ENCODE assay signal across 23 mouse cellular contexts in the genomic region with DNA sequence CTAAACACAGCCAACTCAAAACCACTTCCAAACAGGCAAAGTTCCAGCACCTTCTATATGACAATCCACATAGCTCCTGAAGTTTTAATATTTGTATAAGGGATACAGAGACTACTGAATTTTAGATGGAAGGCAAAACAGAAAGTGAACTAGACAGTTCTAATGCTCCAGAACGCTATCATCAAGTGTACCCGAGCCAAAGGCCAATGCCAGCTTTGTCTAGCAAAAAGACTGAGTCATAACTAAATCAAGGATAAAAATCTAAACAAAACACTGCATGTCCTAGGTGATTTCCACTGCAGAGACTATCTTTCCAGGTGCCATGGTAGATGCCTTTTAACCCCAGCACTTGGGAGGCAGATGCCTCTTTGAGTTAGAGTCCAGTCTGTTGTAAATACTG.
DNase-seq lines count a peak whose midpoint lies in the region; ATAC-seq and TF ChIP-seq lines count a peak whose summit lies in the region.
"Had no signal": no experiment of that assay in that cellular context is flagged by ENCODE, and none has a peak within 500 bp of the region (broad histone marks: within the 10 kb centered on the region; RNA-seq: fewer than 3 reads in every experiment).

No protein-coding gene starts in this region.

- H3K9me3 ChIP-seq in neural tube, embryonic 15.5 days (replicated peaks) = no peaks in the 10 kb centered on the region
- H3K9me3 ChIP-seq in lung, postnatal 0 days (ENCODE audit: low read length) = no peaks in the 10 kb centered on the region
- H3K9me3 ChIP-seq: embryonic facial prominence, embryonic 15.5 days; heart, embryonic 13.5 days; hindbrain, embryonic 13.5 days; limb, embryonic 15.5 days; midbrain, embryonic 10.5 days had no signal

- WGBS in neural tube, embryonic 15.5 days = 86% methylated on average over 2 of the region's 2 CpGs
- WGBS in lung, postnatal 0 days = 69% methylated on average over 2 of the region's 2 CpGs

- peaks cover 13% of the 10 kb centered on the region for H3K4me1 ChIP-seq in neural tube, embryonic 15.5 days
- peaks cover 6% of the 10 kb centered on the region; the same call in 1 of the 2 replicates for H3K4me1 ChIP-seq in lung, postnatal 0 days (ENCODE audit: insufficient read depth, low read depth, low read length)
- H3K4me1 ChIP-seq: midbrain, embryonic 10.5 days had no signal

- H3K36me3 ChIP-seq in neural tube, embryonic 15.5 days = no peaks in the 10 kb centered on the region; the same call in 1 of the 2 replicates
- H3K36me3 ChIP-seq in lung, postnatal 0 days (ENCODE audit: insufficient read depth, low read length) = 0 out of 2 replicates have a peak, but pooled peaks cover 4% of the 10 kb centered on the region

- H3K27ac ChIP-seq in gastrocnemius, adult 2 months = peak overlapping the region; percentile 66
- no peak overlapping the region for H3K27ac ChIP-seq in neural tube, embryonic 15.5 days (replicated peaks)
- no peak overlapping the region for H3K27ac ChIP-seq in lung, postnatal 0 days (ENCODE audit: low read length)
- H3K27ac ChIP-seq: embryonic facial prominence, embryonic 15.5 days; heart, embryonic 13.5 days; hindbrain, embryonic 13.5 days; kidney, postnatal 0 days; limb, embryonic 15.5 days; midbrain, embryonic 10.5 days had no signal

- H3K27me3 ChIP-seq in neural tube, embryonic 15.5 days (replicated peaks) = no peaks in the 10 kb centered on the region
- H3K27me3 ChIP-seq in lung, postnatal 0 days (replicated peaks; ENCODE audit: insufficient read depth, low read length) = no peaks in the 10 kb centered on the region
- H3K27me3 ChIP-seq: embryonic facial prominence, embryonic 15.5 days; heart, embryonic 13.5 days; hindbrain, embryonic 13.5 days; limb, embryonic 15.5 days had no signal

- no peak for TF ChIP-seq CTCF in gastrocnemius, adult 2 months (IDR thresholded peaks at IDR 0.05)
- TF ChIP-seq CTCF in lung, postnatal 0 days (IDR thresholded peaks at IDR 0.05) = no peak

- intact Hi-C loops in gastrocnemius, adult 2 months (cut with DNase I) = loop anchor here (5.0 to 10.0 kb wide), 2 partner anchors 96 to 168 kb away; no protein-coding TSS in a partner anchor

- peak; percentile 17 for ATAC-seq in CD4-positive, CD25-positive, alpha-beta regulatory T cell, adult 4 months
- no peak for ATAC-seq in neural tube, embryonic 15.5 days (ENCODE audit: low FRiP score)
- ATAC-seq in lung, postnatal 0 days = no peak
- ATAC-seq: forebrain, postnatal 0 days; inflammation-experienced regulatory T-cells, adult 6 months; midbrain, embryonic 16.5 days had no signal

- H3K4me2 ChIP-seq in neural tube, embryonic 15.5 days = no peak overlapping the region
- H3K4me2 ChIP-seq in lung, postnatal 0 days (replicated peaks; ENCODE audit: low read depth, low read length) = no peak overlapping the region
- H3K4me2 ChIP-seq: embryonic facial prominence, embryonic 15.5 days; heart, embryonic 13.5 days; hindbrain, embryonic 13.5 days; limb, embryonic 15.5 days had no signal

- no peak overlapping the region for H3K4me3 ChIP-seq in gastrocnemius, adult 2 months
- H3K4me3 ChIP-seq in neural tube, embryonic 15.5 days (replicated peaks) = no peak overlapping the region
- no peak overlapping the region for H3K4me3 ChIP-seq in lung, postnatal 0 days (ENCODE audit: low read depth, low read length)
- H3K4me3 ChIP-seq: embryonic facial prominence, embryonic 15.5 days; heart, adult 2 months; heart, embryonic 13.5 days; hindbrain, embryonic 13.5 days; limb, embryonic 15.5 days; midbrain, embryonic 10.5 days had no signal

- no peak for DNase-seq in gastrocnemius, adult 2 months
- no peak for DNase-seq in gastrocnemius, adult 18-20 months (ENCODE audit: low spot score)
- DNase-seq in adrenal gland, postnatal 14 days = peak; percentile 59
- DNase-seq in lung, postnatal 0 days (ENCODE audit: low spot score) = no peak
- no peak for DNase-seq in embryo, embryonic 10.5 days (ENCODE audit: low spot score)
- DNase-seq: cerebellum, adult 9-10 months; forebrain, postnatal 0 days; gastrocnemius, postnatal 36 days; heart, adult 2 months; heart, postnatal 14 days; left cerebral cortex, postnatal 4 days; lung, postnatal 10 days; thymus, adult 18-20 months had no signal

- H3K9ac ChIP-seq in neural tube, embryonic 15.5 days (replicated peaks) = no peak overlapping the region
- H3K9ac ChIP-seq in lung, postnatal 0 days (replicated peaks; ENCODE audit: low read depth) = no peak overlapping the region
- H3K9ac ChIP-seq: embryonic facial prominence, embryonic 15.5 days; forebrain, postnatal 0 days; heart, embryonic 13.5 days; hindbrain, embryonic 13.5 days; limb, embryonic 15.5 days had no signal

- TF ChIP-seq EP300 in lung, postnatal 0 days (IDR thresholded peaks at IDR 0.05) = no peak
